Mouse (Mus musculus): ENCODE data around the gene Ptprt.

GRCm38 (mm10) chr2:162662431-162662970, 1.6 kb upstream of the Ptprt start:
- no peak for TF ChIP-seq GATA1 (IDR thresholded peaks at IDR 0.05; ENCODE audit: borderline replicate concordance, low read length)
- TF ChIP-seq FLI1 (IDR thresholded peaks at IDR 0.05; ENCODE audit: low read length), result no peak

Data from megakaryocyte, embryonic 14.5 days (primary cell).